Mouse (Mus musculus) G1E (cell line): ENCODE results near the gene Sytl3.
"Not testable (repeated sequence)": the region's sequence is repeated elsewhere in the genome, so short reads cannot be mapped to it uniquely, and the experiment has no call there.

Experiments used
- CTCF ChIP-seq: IDR thresholded peaks from 2 replicates; pipeline ENCODE4 v1.5.1; 2012; ENCODE audit warnings: low read depth, low read length, inconsistent platforms, mixed read lengths
- GATA1 ChIP-seq: IDR thresholded peaks from 2 replicates; pipeline ENCODE4 v1.6.1; 2012; ENCODE audit warnings: borderline replicate concordance, low read length, inconsistent platforms, mixed read lengths
- GATA2 ChIP-seq: IDR thresholded peaks from 2 replicates; pipeline ENCODE4 v1.6.1; 2012; ENCODE audit warnings: low read depth, low read length, inconsistent platforms, borderline replicate concordance
- POLR2AphosphoS5 ChIP-seq: IDR thresholded peaks from 2 replicates; pipeline ENCODE4 v1.6.1; 2012; ENCODE audit warnings: low read depth, low read length, inconsistent platforms; ENCODE audit not compliant: insufficient replicate concordance
- TAL1 ChIP-seq: conservative IDR thresholded peaks from 2 replicates; pipeline ENCODE4 v1.6.1; 2012; ENCODE audit warnings: low read depth, low read length, inconsistent platforms, mixed read lengths

DNA sequence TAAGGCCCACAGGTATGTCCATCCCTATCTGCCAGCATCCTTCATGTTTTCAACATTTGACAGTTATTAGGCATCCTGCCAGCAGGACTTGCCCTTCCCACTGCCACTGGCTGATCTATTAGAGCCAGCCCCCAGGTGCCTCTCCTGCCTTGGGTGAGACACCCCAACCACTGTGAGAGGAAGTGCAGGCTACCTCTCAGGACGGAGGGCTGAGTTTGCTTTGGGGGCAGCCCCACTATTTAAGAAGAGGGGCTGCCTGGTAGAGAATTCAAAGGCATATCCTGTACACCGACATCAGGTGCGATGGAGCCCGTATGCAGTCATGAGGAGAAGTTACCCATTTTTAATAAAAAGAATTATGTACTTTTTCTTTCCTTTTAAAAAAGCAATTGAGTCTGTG lies 13.2 kb upstream of the Sytl3 start:
- not testable (repeated sequence) for TF ChIP-seq CTCF, GATA1, TAL1, POLR2AphosphoS5, GATA2
